Mouse (Mus musculus): ENCODE measurements at regions not wholly inside any gene's neighbourhood (a gene's known extent, or its start where the extent isn't known, plus 50 kb on each side); places are given as distances from the start of the nearest gene placed in this dataset.

GRCm38 (mm10) chr5:148768346-148768745, 160.8 kb downstream of the Katnal1 start:
- Histone ChIP-seq H3K36me3 (ENCODE audit: control insufficient read depth, insufficient read depth, low read length) (no peaks in the 10 kb centered on the region), H3K4me2 (no peak overlapping the region)
- no peak for ATAC-seq (ENCODE audit: low FRiP score)

DNA sequence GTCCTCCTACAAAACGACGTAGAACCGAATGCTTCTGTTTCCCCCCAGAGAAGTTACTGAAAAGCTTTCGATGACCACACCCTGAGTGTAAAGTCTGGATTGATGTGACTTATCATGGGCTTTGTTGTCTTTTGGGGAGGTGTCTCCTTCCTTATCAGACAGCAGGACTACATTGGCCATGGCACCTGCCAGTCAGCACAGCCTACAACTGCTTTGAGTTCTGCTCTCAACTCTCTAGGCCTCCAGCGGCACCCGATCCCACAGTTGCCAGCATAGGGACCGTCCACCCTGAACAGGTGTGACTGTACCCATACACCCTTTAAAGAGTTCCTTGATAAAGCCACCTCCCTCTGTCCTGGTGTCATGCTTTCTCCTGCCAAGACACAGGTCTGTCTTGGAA, 163.1 kb downstream of the Katnal1 start:
- Histone ChIP-seq H3K36me3 (ENCODE audit: control insufficient read depth, insufficient read depth, low read length) (no peaks in the 10 kb centered on the region), H3K4me3 (ENCODE audit: low read depth, low read length) (no peak overlapping the region), H3K9me3 (ENCODE audit: control insufficient read depth, low read length) (no peaks in the 10 kb centered on the region), H3K4me1 (ENCODE audit: control insufficient read depth, insufficient read depth, low read length) (no peaks in the 10 kb centered on the region), H3K27me3 (ENCODE audit: control insufficient read depth, insufficient read depth, low read length) (no peaks in the 10 kb centered on the region), H3K9ac (ENCODE audit: low read length) (no peak overlapping the region), H3K27ac (ENCODE audit: low read depth, low read length) (no peak overlapping the region), H3K4me2 (no peak overlapping the region)
- no peak for DNase-seq (ENCODE audit: low spot score, missing footprints)
- no peak for ATAC-seq (ENCODE audit: low FRiP score)
- WGBS, result 93% methylated on average over 7 of the region's 7 CpGs

More at GRCm38 (mm10) chr5:148768346-148768745, 160.8 kb downstream of the Katnal1 start:
- H3K9ac ChIP-seq (ENCODE audit: low read length), result no peak overlapping the region
- H3K4me1 ChIP-seq (ENCODE audit: control insufficient read depth, insufficient read depth, low read length), result no peaks in the 10 kb centered on the region
- H3K27ac ChIP-seq (ENCODE audit: low read depth, low read length), result no peak overlapping the region
- H3K27me3 ChIP-seq (ENCODE audit: control insufficient read depth, insufficient read depth, low read length), result no peaks in the 10 kb centered on the region
- no peak for DNase-seq (ENCODE audit: low spot score, missing footprints)
- WGBS, result 81% methylated on average over 7 of the region's 7 CpGs
- no peak overlapping the region for H3K4me3 ChIP-seq (ENCODE audit: low read depth, low read length)
- H3K9me3 ChIP-seq (ENCODE audit: control insufficient read depth, low read length), result no peaks in the 10 kb centered on the region

- Histone ChIP-seq H3K27ac (ENCODE audit: low read depth, low read length) (no peak overlapping the region), H3K4me3 (ENCODE audit: low read depth, low read length) (no peak overlapping the region), H3K9ac (ENCODE audit: low read length) (no peak overlapping the region), H3K4me1 (ENCODE audit: control insufficient read depth, insufficient read depth, low read length) (no peaks in the 10 kb centered on the region), H3K36me3 (ENCODE audit: control insufficient read depth, insufficient read depth, low read length) (no peaks in the 10 kb centered on the region), H3K9me3 (ENCODE audit: control insufficient read depth, low read length) (peaks cover 3% of the 10 kb centered on the region; the same call in 1 of the 2 replicates), H3K27me3 (ENCODE audit: control insufficient read depth, insufficient read depth, low read length) (no peaks in the 10 kb centered on the region), H3K4me2 (no peak overlapping the region)
- 80% methylated on average over 9 of the region's 9 CpGs for WGBS
- DNase-seq (ENCODE audit: low spot score, missing footprints) (no peak), ATAC-seq (ENCODE audit: low FRiP score) (no peak)
Measured at GRCm38 (mm10) chr5:148760108-148760507, 169.0 kb downstream of the Katnal1 start.

DNA sequence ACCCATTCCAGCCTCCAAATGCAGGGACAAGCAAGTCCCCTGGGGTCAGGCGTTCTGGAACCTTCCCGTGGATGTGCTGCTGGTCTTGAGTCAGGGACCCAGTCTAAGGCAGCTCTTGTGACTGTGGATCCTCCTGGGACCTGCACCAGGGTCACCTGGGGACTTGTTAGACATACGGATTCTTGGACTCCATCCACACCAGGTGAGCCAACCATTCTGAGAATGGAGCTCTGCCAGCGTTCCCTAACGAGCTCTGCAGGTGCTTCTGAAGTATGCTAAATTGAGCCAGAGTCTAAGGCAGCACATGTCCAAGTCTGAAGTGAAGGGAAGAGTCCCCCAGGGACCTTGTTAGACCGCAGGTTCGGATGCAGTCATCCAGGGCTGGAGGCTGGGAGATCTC, 170.3 kb downstream of the Katnal1 start:
- Histone ChIP-seq H3K27ac (ENCODE audit: low read depth, low read length) (no peak overlapping the region), H3K4me2 (no peak overlapping the region), H3K9ac (ENCODE audit: low read length) (no peak overlapping the region), H3K36me3 (ENCODE audit: control insufficient read depth, insufficient read depth, low read length) (no peaks in the 10 kb centered on the region), H3K4me1 (ENCODE audit: control insufficient read depth, insufficient read depth, low read length) (no peaks in the 10 kb centered on the region), H3K27me3 (ENCODE audit: control insufficient read depth, insufficient read depth, low read length) (no peaks in the 10 kb centered on the region), H3K9me3 (ENCODE audit: control insufficient read depth, low read length) (peaks cover 3% of the 10 kb centered on the region; the same call in 1 of the 2 replicates), H3K4me3 (ENCODE audit: low read depth, low read length) (no peak overlapping the region)
- DNase-seq (ENCODE audit: low spot score, missing footprints) (no peak), ATAC-seq (ENCODE audit: low FRiP score) (no peak)
- 89% methylated on average over 7 of the region's 7 CpGs for WGBS

GRCm38 (mm10) chr5:148757715-148758114, 171.4 kb downstream of the Katnal1 start:
- WGBS, result 84% methylated on average over 5 of the region's 5 CpGs
- no peak for DNase-seq (ENCODE audit: low spot score, missing footprints)
- no peaks in the 10 kb centered on the region for H3K36me3 ChIP-seq (ENCODE audit: control insufficient read depth, insufficient read depth, low read length)
- no peak for ATAC-seq (ENCODE audit: low FRiP score)
- H3K27me3 ChIP-seq (ENCODE audit: control insufficient read depth, insufficient read depth, low read length), result no peaks in the 10 kb centered on the region
- no peak overlapping the region for H3K4me3 ChIP-seq (ENCODE audit: low read depth, low read length)
- H3K4me1 ChIP-seq (ENCODE audit: control insufficient read depth, insufficient read depth, low read length), result no peaks in the 10 kb centered on the region
- H3K9ac ChIP-seq (ENCODE audit: low read length), result no peak overlapping the region
- no peak overlapping the region for H3K27ac ChIP-seq (ENCODE audit: low read depth, low read length)
- no peak overlapping the region for H3K4me2 ChIP-seq
- H3K9me3 ChIP-seq (ENCODE audit: control insufficient read depth, low read length), result peaks cover 3% of the 10 kb centered on the region; the same call in 1 of the 2 replicates

- DNase-seq (ENCODE audit: low spot score, missing footprints) (no peak), ATAC-seq (ENCODE audit: low FRiP score) (no peak)
- WGBS, result 80% methylated on average over 8 of the region's 8 CpGs
- H3K4me3 ChIP-seq (ENCODE audit: low read depth, low read length), result no peak overlapping the region
- H3K27ac ChIP-seq (ENCODE audit: low read depth, low read length), result no peak overlapping the region
- H3K4me2 ChIP-seq, result no peak overlapping the region
- no peaks in the 10 kb centered on the region for H3K27me3 ChIP-seq (ENCODE audit: control insufficient read depth, insufficient read depth, low read length)
- no peak overlapping the region for H3K9ac ChIP-seq (ENCODE audit: low read length)
- peaks cover 3% of the 10 kb centered on the region; the same call in 1 of the 2 replicates for H3K9me3 ChIP-seq (ENCODE audit: control insufficient read depth, low read length)
- H3K4me1 ChIP-seq (ENCODE audit: control insufficient read depth, insufficient read depth, low read length), result no peaks in the 10 kb centered on the region
- H3K36me3 ChIP-seq (ENCODE audit: control insufficient read depth, insufficient read depth, low read length), result no peaks in the 10 kb centered on the region
Measured at GRCm38 (mm10) chr5:148757236-148757635, 171.9 kb downstream of the Katnal1 start.

DNA sequence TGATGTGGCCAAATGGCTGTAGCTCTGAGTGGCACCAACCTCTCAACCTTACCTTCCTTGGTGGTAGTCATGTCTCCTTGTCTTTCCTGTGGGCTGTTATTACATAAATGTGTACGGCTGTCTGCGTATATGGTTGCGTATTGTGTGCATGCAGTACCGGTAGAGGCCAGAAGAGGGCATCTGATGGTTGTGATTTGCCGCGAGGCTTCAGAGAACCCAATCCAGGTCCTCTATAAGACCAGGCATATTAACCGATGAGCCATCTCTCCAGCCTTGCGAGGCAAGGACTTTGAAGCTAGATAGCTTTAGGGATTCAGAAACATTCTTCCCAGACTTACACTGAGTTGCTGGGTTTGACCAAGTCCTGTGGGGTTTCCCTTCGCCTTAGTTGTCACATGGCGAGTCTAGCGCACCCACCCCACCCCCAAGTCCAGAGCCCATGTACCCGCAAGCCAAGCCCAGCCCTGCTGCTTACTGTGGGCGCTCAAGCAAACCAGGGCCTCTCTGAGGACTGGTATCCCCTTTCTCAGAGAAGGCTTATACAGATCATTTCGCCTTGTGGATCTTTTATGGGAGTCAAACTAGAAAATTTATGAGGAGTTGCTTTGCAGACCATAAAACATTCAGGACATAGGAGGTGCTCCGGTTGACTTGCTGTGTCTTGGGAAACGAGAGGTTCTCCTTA, 172.7 kb downstream of the Katnal1 start:
- Histone ChIP-seq H3K27ac (ENCODE audit: low read depth, low read length) (no peak overlapping the region), H3K9ac (ENCODE audit: low read length) (no peak overlapping the region), H3K4me1 (ENCODE audit: control insufficient read depth, insufficient read depth, low read length) (no peaks in the 10 kb centered on the region), H3K36me3 (ENCODE audit: control insufficient read depth, insufficient read depth, low read length) (no peaks in the 10 kb centered on the region), H3K27me3 (ENCODE audit: control insufficient read depth, insufficient read depth, low read length) (no peaks in the 10 kb centered on the region), H3K4me3 (ENCODE audit: low read depth, low read length) (no peak overlapping the region), H3K4me2 (no peak overlapping the region), H3K9me3 (ENCODE audit: control insufficient read depth, low read length) (peaks cover 3% of the 10 kb centered on the region; the same call in 1 of the 2 replicates)
- ATAC-seq (ENCODE audit: low FRiP score) (no peak), DNase-seq (ENCODE audit: low spot score, missing footprints) (no peak)
- WGBS, result 84% methylated on average over 16 of the region's 16 CpGs

DNA sequence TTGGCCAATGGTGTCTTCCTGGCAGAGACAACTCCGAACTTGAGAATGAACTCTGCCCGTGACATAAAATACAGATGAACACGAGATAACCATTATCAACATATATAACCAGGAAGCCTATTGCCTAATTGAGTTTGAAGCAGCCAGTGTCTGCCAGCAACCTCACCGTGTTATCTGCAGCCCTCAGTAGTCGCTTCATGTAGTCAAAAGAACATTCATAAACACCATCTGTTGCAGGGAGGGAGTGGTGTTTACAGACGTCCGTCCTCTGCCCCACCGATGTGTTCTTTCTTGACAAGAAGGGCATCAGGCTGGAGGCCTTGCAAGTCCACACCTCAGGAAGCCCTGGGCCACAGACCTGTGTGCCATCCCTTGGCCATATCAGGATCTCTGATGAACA, 173.3 kb downstream of the Katnal1 start:
- H3K27ac ChIP-seq (ENCODE audit: low read depth, low read length), result no peak overlapping the region
- H3K9me3 ChIP-seq (ENCODE audit: control insufficient read depth, low read length), result peaks cover 3% of the 10 kb centered on the region; the same call in 1 of the 2 replicates
- H3K27me3 ChIP-seq (ENCODE audit: control insufficient read depth, insufficient read depth, low read length), result no peaks in the 10 kb centered on the region
- no peak overlapping the region for H3K9ac ChIP-seq (ENCODE audit: low read length)
- whole genome bisulfite sequencing, result 90% methylated on average over 8 of the region's 8 CpGs
- DNase-seq (ENCODE audit: low spot score, missing footprints) (no peak), ATAC-seq (ENCODE audit: low FRiP score) (no peak)
- no peaks in the 10 kb centered on the region for H3K4me1 ChIP-seq (ENCODE audit: control insufficient read depth, insufficient read depth, low read length)
- no peaks in the 10 kb centered on the region for H3K36me3 ChIP-seq (ENCODE audit: control insufficient read depth, insufficient read depth, low read length)
- no peak overlapping the region for H3K4me2 ChIP-seq
- H3K4me3 ChIP-seq (ENCODE audit: low read depth, low read length), result no peak overlapping the region

- DNase-seq (ENCODE audit: low spot score, missing footprints), result no peak
- Histone ChIP-seq H3K36me3 (ENCODE audit: control insufficient read depth, insufficient read depth, low read length) (no peaks in the 10 kb centered on the region), H3K27ac (ENCODE audit: low read depth, low read length) (no peak overlapping the region), H3K9ac (ENCODE audit: low read length) (no peak overlapping the region), H3K4me2 (no peak overlapping the region), H3K27me3 (ENCODE audit: control insufficient read depth, insufficient read depth, low read length) (no peaks in the 10 kb centered on the region), H3K9me3 (ENCODE audit: control insufficient read depth, low read length) (peaks cover 3% of the 10 kb centered on the region; the same call in 1 of the 2 replicates), H3K4me3 (ENCODE audit: low read depth, low read length) (no peak overlapping the region), H3K4me1 (ENCODE audit: control insufficient read depth, insufficient read depth, low read length) (no peaks in the 10 kb centered on the region)
- WGBS, result 73% methylated on average over 10 of the region's 10 CpGs
- no peak for ATAC-seq (ENCODE audit: low FRiP score)
Measured at GRCm38 (mm10) chr5:148754896-148755295, 174.2 kb downstream of the Katnal1 start.
